Mouse (Mus musculus) hindbrain, postnatal 0 days (tissue): Measurements from ENCODE around the gene Olfr1392. TPM values are rescaled to one million over a fixed set of nuclear protein-coding genes. Genes with fewer than 3 reads are reported as not detected.

Source experiments
- ATAC-seq: fragments of 200-750 bp; cut with Nextera tagmentation; 2 replicates; pipeline ENCODE4 v1.8.0; 2017; ENCODE audit warnings: mild to moderate bottlenecking, moderate TSS enrichment, moderate library complexity
- DNase-seq: peaks from one replicate; pipeline ENCODE4 v3.0.0-alpha.2; 2015; ENCODE audit warnings: low spot score
- H3K27ac ChIP-seq: fragments of 300-500 bp; sonication (generic); 2 replicates; pipeline ENCODE4 v1.5.1; 2014; ENCODE audit warnings: mild to moderate bottlenecking
- H3K27me3 ChIP-seq: fragments of 300-500 bp; sonication (generic); 2 replicates; pipeline ENCODE4 v1.6.1; 2014; ENCODE audit warnings: low read length, mixed read lengths; ENCODE audit not compliant: insufficient read depth
- H3K36me3 ChIP-seq: fragments of 300-500 bp; sonication (generic); 2 replicates; pipeline ENCODE4 v1.6.1; 2014; ENCODE audit warnings: low read length, mixed read lengths; ENCODE audit not compliant: insufficient read depth
- H3K4me1 ChIP-seq: fragments of 300-500 bp; sonication (generic); 2 replicates; pipeline ENCODE4 v1.6.1; 2014; ENCODE audit warnings: antibody characterized with exemption, low read length, mixed read lengths; ENCODE audit not compliant: insufficient read depth
- H3K4me2 ChIP-seq: fragments of 300-500 bp; sonication (generic); 2 replicates; pipeline ENCODE4 v1.6.1; 2014; ENCODE audit warnings: low read depth, mild to moderate bottlenecking, low read length, moderate library complexity, mixed read lengths
- H3K4me3 ChIP-seq: fragments of 300-500 bp; sonication (generic); 2 replicates; pipeline ENCODE4 v1.5.1; 2014; ENCODE audit warnings: low read length
- H3K9ac ChIP-seq: fragments of 300-500 bp; sonication (generic); replicated peaks from 2 replicates; pipeline ENCODE4 v1.6.1; 2014; ENCODE audit warnings: mild to moderate bottlenecking, low read length, moderate library complexity, mixed read lengths
- H3K9me3 ChIP-seq: fragments of 300-500 bp; sonication (generic); 2 replicates; pipeline ENCODE4 v1.6.1; 2016; ENCODE audit warnings: low read length, mixed read lengths
- CTCF ChIP-seq: IDR thresholded peaks from 2 replicates; pipeline ENCODE4 v1.5.1; 2016; ENCODE audit warnings: antibody characterized with exemption, control low read depth, low read depth
- WGBS: fragments of 180-500 bp; shearing (Covaris S2); extraction: QIAGEN DNeasy Blood & Tissue Kit; methylation state at CpG from one replicate; pipeline ENCODE4 v1.1.7; 2014; 5-methylcytosine and 5-hydroxymethylcytosine counted together
- polyA plus RNA-seq: library from polyadenylated mRNA; unstranded; fragments of >200 nt; fragmentation: Nextera tagmentation; extraction: Ambion mirVana; gene quantifications from 2 replicates; pipeline ENCODE4 v1.2.1, GENCODE M21; 2015
- total RNA-seq: library from RNA; depleted of rRNA; stranded (reverse); fragments of >200 nt; gene quantifications from 2 replicates; pipeline ENCODE4 v1.2.3, GENCODE M21; 2014

Olfr1392 gene
- total and polyA plus RNA-seq, 2 experiments from 2014 or later: not detected

GRCm38 (mm10) chr11:49267970-49268579, 17.0 kb upstream of the Olfr1392 start:
- H3K4me3 ChIP-seq: no peak overlapping the region
- H3K27me3 ChIP-seq: no peaks in the 10 kb centered on the region
- no peak overlapping the region for H3K4me2 ChIP-seq
- no peaks in the 10 kb centered on the region for H3K9me3 ChIP-seq
- H3K36me3 ChIP-seq: no peaks in the 10 kb centered on the region
- no peaks in the 10 kb centered on the region for H3K4me1 ChIP-seq
- no peak overlapping the region for H3K27ac ChIP-seq
- no peak for TF ChIP-seq CTCF
- no peak for ATAC-seq
- 70% methylated on average over 15 of the region's 15 CpGs for WGBS
- H3K9ac ChIP-seq: no peak overlapping the region
- peak; percentile 18 for DNase-seq

GRCm38 (mm10) chr11:49269761-49270160, 15.3 kb upstream of the Olfr1392 start:
- TF ChIP-seq CTCF: no peak
- ATAC-seq: no peak
- H3K9me3 ChIP-seq: no peaks in the 10 kb centered on the region
- no peaks in the 10 kb centered on the region for H3K36me3 ChIP-seq
- H3K9ac ChIP-seq: no peak overlapping the region
- H3K27ac ChIP-seq: no peak overlapping the region
- no peaks in the 10 kb centered on the region for H3K27me3 ChIP-seq
- DNase-seq: no peak
- no peak overlapping the region for H3K4me3 ChIP-seq
- H3K4me1 ChIP-seq: no peaks in the 10 kb centered on the region
- 95% methylated on average over 9 of the region's 9 CpGs for WGBS
- H3K4me2 ChIP-seq: no peak overlapping the region

GRCm38 (mm10) chr11:49270368-49270767, 14.7 kb upstream of the Olfr1392 start:
- no peaks in the 10 kb centered on the region for H3K4me1 ChIP-seq
- DNase-seq: no peak

GRCm38 (mm10) chr11:49271334-49271733, 13.7 kb upstream of the Olfr1392 start:
- Histone ChIP-seq H3K9ac (no peak overlapping the region), H3K4me3 (no peak overlapping the region), H3K36me3 (no peaks in the 10 kb centered on the region), H3K4me2 (no peak overlapping the region), H3K27ac (no peak overlapping the region), H3K27me3 (no peaks in the 10 kb centered on the region), H3K4me1 (no peaks in the 10 kb centered on the region), H3K9me3 (no peaks in the 10 kb centered on the region)
- peak; percentile 83 for TF ChIP-seq CTCF
- WGBS: 29% methylated on average over 7 of the region's 7 CpGs
- DNase-seq: peak; percentile 85
- ATAC-seq: peak; percentile 55; the same call in 1 of the 2 replicates

More at GRCm38 (mm10) chr11:49270368-49270767, 14.7 kb upstream of the Olfr1392 start:
- no peak for TF ChIP-seq CTCF
- WGBS: 86% methylated on average over 4 of the region's 4 CpGs
- no peak for ATAC-seq
- Histone ChIP-seq H3K36me3 (no peaks in the 10 kb centered on the region), H3K9ac (no peak overlapping the region), H3K27ac (no peak overlapping the region), H3K27me3 (no peaks in the 10 kb centered on the region), H3K4me2 (no peak overlapping the region), H3K4me3 (no peak overlapping the region), H3K9me3 (no peaks in the 10 kb centered on the region)

- H3K4me3 ChIP-seq: no peak overlapping the region
- H3K4me1 ChIP-seq: no peaks in the 10 kb centered on the region
- DNase-seq: peak; percentile 39
- H3K36me3 ChIP-seq: no peaks in the 10 kb centered on the region
- 37% methylated on average over 11 of the region's 11 CpGs for WGBS
- H3K27me3 ChIP-seq: no peaks in the 10 kb centered on the region
- no peak for ATAC-seq
- 0 out of 2 replicates have a peak overlapping the region, but pooled peaks have one; percentile 1 for H3K9ac ChIP-seq
- no peak for TF ChIP-seq CTCF
- no peaks in the 10 kb centered on the region for H3K9me3 ChIP-seq
- no peak overlapping the region for H3K27ac ChIP-seq
- H3K4me2 ChIP-seq: no peak overlapping the region
These were observed 11.1 kb upstream of the Olfr1392 start for GRCm38 (mm10) chr11:49273834-49274519.

- WGBS: 85% methylated on average over 3 of the region's 3 CpGs
- H3K4me1 ChIP-seq: no peaks in the 10 kb centered on the region
- no peak for DNase-seq
- TF ChIP-seq CTCF: no peak
- no peak within 1 kb of the TSS for H3K4me2 ChIP-seq
- no peaks in the 10 kb centered on the region for H3K27me3 ChIP-seq
- H3K9ac ChIP-seq: no peak within 1 kb of the TSS
- no peak within 1 kb of the TSS for H3K27ac ChIP-seq
- no peak for ATAC-seq
- no peak within 1 kb of the TSS for H3K4me3 ChIP-seq
- no peaks in the 10 kb centered on the region for H3K9me3 ChIP-seq
- H3K36me3 ChIP-seq: no peaks in the 10 kb centered on the region
These were observed 6.9 kb upstream of the Olfr1392 start, which contains the start of gene Olfr1393 for GRCm38 (mm10) chr11:49278222-49278621. Olfr1393 (plus strand) TSS chr11:49278304.

GRCm38 (mm10) chr11:49287251-49287650, 2.2 kb downstream of the Olfr1392 start:
- no peaks in the 10 kb centered on the region for H3K4me1 ChIP-seq
- no peaks in the 10 kb centered on the region for H3K27me3 ChIP-seq
- 83% methylated on average over 2 of the region's 2 CpGs for WGBS
- no peak overlapping the region for H3K4me2 ChIP-seq
- no peak overlapping the region for H3K9ac ChIP-seq
- H3K9me3 ChIP-seq: 0 out of 2 replicates have a peak, but pooled peaks cover 3% of the 10 kb centered on the region
- no peaks in the 10 kb centered on the region for H3K36me3 ChIP-seq
- TF ChIP-seq CTCF: no peak
- no peak overlapping the region for H3K27ac ChIP-seq
- ATAC-seq: no peak
- no peak for DNase-seq
- H3K4me3 ChIP-seq: no peak overlapping the region
